Mouse (Mus musculus) MEL-GATA-1-ER (cell line): ENCODE data around the gene Olfr530.

Experiments used
- DNase-seq: peaks from one replicate; pipeline ENCODE4 v3.0.0-alpha.2; 2012; ENCODE audit warnings: low read depth; ENCODE audit errors: extremely low read depth

The Olfr530 gene

GRCm38 (mm10) chr7:140376231-140376630 is at the start of gene Olfr530:
TSS of gene Olfr530 (minus strand) at chr7:140376331.
- DNase-seq = no peak

DNA sequence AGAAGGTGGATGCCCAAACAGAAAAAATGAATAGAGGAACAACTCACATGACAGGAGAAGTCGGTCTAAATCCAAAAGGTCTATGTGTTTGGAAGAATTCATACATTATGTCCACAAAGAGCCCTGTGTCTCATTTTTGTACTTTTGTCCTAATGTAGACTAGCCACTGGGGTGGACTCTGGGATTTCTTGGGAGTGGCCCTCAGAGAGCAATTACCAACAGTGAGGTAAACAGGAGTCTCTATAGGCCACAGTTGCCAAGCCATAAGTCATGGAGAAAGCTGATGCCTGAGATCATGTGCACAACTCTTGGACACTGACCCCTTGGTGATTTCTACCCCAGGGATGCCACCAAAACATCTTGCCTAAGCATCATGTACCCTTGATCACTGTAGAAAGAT is 45.4 kb upstream of the Olfr530 start, which contains the start of gene Olfr532:
Olfr532 (minus strand) TSS at position 101 of the 400 bp plus-strand sequence.
- no peak for DNase-seq

- DNase-seq = no peak
Measured at GRCm38 (mm10) chr7:140402818-140403217, 26.7 kb upstream of the Olfr530 start, which contains the start of gene Olfr531. TSS of gene Olfr531 (minus strand) at chr7:140402918.

GRCm38 (mm10) chr7:140376911-140377310 is 780 bp upstream of the Olfr530 start:
- DNase-seq = no peak

GRCm38 (mm10) chr7:140374300-140374699 is 1.8 kb downstream of the Olfr530 start:
- no peak for DNase-seq

DNA sequence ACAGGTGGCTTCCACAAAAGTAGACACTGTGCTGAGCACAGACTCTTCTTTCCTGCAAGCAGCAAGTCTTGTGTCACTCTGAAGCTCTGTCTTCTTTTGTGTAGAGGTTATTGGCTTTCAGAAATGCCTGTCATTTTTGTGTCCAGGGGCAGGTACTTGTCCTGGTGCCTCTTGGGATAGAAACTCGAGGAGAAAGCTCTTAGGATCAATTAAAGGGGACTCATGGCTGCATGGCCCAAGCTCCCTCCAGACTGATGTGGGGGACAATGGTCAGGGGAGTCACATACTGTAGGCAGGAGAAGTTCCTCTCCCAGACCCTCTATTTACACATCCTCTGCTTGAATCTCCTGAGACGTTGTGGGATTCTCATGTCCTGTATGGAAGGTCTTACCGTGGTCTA is 14.6 kb downstream of the Olfr530 start, which contains the start of gene Olfr60:
Olfr60 (minus strand) TSS at position 101 of the 400 bp plus-strand sequence.
- DNase-seq = no peak

DNA sequence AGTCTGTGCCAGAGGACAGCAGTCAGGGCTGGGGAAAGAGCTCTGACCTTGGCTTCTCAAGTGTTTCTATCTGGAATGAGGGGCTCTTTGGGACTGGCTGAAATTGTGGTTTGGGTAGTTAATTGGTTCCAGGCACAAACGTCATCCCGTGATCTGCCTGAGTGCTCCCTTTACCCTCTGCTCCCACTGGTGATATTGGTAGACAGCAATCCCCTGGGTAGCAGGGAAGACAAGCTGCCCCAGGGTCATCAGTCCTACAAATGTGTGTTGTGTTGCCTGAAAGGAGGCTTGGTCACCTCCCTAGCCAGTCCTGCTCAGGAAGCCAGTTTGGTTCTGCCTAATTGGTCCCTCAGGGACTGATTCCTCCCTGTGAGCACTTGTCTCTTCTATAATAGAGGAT is 42.4 kb downstream of the Olfr530 start, which contains the start of gene Olfr527:
Olfr527 (plus strand) TSS at position 301 of the 400 bp plus-strand sequence.
- DNase-seq = no peak

DNA sequence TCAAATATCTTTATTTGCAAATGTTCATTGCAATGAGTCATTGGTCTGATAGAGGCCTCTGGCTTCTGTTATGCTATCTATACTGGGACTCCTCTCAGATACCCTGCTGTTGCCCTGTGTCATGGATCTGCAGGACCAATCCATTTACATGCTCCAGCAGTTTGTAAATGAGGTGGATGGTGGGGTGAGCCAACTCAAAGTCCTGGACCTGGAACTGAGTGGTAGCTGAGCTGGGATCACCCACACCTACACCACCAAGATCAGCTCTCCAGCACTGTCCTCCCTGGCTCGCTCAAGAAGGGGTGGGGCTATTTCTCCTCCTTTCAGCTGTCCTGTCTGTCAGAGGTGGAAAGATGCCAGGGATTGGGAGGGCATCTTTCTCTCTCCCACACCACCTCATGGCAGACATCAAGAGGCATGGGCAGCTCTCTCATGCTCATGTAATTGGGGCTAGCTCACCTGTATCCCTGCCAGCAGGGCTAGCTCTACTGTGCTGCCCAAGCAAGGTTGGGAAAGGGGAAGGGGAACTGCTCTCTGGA is 46.3 kb downstream of the Olfr530 start:
- no peak for DNase-seq
